Mouse (Mus musculus): ENCODE measurements around the gene Dync2li1.

- TF ChIP-seq POLR2A (IDR thresholded peaks at IDR 0.05; ENCODE audit: low read depth, low read length) (no peak), CTCF (IDR thresholded peaks at IDR 0.05; ENCODE audit: extremely low read depth, insufficient read depth, insufficient read length, insufficient replicate concordance) (no peak)
Observed at GRCm38 (mm10) chr17:84611500-84611899, 14.8 kb upstream of the Dync2li1 start.
